Mouse (Mus musculus) cerebellum, postnatal 25 days (tissue): Measurements from ENCODE around the gene Tgm1.

Source experiments
- DNase-seq, 2 experiments: peaks; one replicate each; pipeline ENCODE4 v3.0.0; 2021; ENCODE audit warnings: mixed read lengths in 2 of 2

The Tgm1 gene

GRCm38 (mm10) chr14:55671486-55671832, 42.3 kb downstream of the Tgm1 start:
- no peak for DNase-seq

DNA sequence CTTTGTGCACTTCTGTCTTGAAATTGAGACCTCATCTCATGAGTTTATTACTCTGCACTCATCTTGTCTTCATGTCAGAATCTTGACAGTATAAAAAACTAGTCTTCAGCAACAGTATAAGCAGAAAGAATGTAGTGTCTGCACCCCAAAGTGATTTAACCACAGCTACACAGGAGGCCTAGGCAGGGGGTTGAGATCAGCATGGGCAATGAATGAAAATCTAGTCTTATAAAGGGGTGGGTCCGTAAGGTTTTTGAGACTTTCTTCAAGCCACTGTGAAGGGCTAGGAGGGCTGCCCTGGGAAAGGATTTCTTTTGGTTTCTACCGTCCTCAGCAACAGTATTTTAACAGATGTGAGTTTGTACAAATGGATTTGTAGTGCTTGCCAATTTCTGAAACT, 53.1 kb downstream of the Tgm1 start:
- DNase-seq: no peak

DNA sequence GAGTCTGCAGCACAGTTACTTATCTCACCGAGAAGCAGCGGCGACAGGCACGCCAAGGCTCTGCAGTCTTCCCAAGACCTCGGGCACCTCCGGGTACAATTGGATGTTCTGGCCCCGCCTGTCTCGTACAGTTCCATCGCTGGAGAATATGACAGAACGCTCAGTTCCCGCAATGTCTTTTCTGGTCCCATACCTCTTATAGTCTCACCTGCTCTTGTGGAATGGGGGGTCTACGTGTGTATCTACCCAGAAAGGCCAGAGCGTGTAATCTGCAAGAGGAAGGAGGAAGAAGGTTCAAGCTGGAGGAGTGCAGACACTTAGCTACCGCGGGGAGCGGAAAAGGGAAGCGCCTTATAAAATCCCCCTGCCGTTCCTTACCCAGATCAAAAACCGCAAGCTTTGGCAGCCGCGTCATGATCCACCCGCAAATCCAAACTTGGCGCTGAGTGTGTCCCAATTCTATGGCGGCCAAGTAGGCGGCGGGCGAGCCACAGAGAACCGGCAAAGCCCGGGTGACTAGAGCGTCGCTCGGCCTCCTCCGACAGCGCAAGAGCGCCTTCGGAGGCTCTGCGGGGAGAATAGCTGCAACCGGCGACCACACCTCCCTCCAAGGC, 53.7 kb downstream of the Tgm1 start, which contains the start of gene Mdp1:
Gene Mdp1, minus strand, starts transcription at position 549 of the 614 bp plus-strand sequence.
- peak; percentile 82 to 88 for DNase-seq

DNA sequence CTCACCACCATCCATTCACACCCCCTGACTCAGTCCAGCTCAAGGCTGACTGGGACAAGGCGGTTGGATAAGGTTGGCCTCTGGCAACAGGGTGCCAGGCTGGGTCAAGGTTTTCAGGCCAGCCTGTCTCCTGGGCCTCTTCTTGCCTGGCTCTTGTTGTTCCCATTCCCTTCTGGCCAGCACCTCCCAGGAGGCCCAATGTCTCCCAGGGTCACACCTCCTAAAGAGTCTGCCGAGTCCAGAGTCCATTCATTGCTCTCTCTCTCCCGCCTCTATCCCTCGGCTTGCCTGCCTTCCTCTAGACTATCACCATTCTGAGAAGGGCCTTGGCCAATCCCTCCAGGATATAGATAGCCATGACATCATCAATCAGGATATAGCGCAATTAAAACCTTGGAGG, 55.7 kb downstream of the Tgm1 start:
- DNase-seq: no peak

DNA sequence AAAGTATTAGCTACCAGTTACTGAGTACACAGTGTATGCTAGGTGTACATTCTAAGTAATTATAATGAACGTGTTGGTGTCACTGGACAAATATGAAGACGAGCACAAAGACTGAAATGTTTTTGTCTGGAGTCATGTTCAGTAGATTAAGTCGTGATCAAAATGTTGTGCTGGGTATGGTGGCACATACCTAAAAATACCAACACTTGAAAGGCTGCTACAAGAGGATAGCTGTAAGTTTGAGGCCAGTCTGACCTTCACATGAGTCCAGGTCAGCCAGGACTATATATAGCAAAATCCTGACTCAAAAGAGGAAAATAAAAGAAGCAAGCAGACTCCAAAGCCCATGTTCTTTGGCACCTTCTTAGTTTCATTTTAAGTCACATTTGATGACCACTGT, 56.8 kb downstream of the Tgm1 start:
- no peak for DNase-seq

GRCm38 (mm10) chr14:55651528-55651927, 62.2 kb downstream of the Tgm1 start:
- DNase-seq: no peak
